Mouse (Mus musculus) liver, embryonic 14.5 days (tissue): ENCODE results near the gene Stat6.

Experiments
- CTCF ChIP-seq: IDR thresholded peaks from 2 replicates; pipeline ENCODE4 v1.5.1; 2016; ENCODE audit warnings: antibody characterized with exemption, low read depth, control low read depth
- EP300 ChIP-seq: IDR thresholded peaks from 2 replicates; pipeline ENCODE4 v1.6.1; 2016; ENCODE audit warnings: antibody characterized with exemption, low read depth

DNA sequence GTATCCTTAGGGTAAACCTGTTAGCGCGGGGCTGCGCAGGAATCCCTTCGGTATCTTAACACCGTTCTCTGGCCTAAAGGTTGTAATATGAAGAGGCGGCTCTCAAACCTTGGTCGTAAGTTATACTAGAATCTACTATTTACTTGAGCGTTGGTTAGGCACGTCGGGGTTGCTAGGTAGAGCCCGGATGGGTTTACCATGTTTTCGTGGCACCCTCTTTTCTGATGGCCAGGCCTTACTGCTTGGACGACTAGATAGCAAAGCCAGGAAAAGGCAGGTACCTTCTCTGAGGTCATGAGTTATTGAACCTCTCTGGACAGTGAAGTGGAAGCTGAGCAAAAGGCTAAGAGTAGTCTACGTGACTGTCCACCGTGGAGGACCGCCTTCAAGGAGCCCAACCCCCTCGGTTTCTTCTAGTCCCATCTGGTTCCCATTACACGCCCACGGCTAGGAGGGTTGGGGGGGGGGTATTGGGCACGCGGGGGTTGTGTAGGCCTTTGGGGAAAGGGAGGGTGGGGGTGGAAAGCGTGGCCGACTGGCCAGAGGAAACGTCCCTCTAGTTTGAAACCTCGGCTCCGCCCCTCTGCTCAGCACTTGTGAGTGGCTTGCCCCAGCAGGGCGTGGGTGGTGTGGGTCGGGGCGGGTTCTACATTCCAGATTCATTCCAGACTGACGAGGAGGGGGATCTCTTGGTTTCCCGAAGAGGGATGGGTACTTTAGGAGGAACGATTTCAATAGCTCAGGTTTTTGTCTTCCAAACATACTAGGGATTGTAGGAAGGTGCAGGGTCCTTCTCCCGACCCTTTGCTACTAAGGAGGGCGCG, 24.7 kb downstream of the Stat6 start:
- TF ChIP-seq CTCF (no peak), EP300 (no peak)
